Mouse (Mus musculus): ENCODE measurements around the gene Adprh. TPM values are rescaled to one million over a fixed set of nuclear protein-coding genes. Genes with fewer than 3 reads are reported as not detected.

Adprh gene
- polyA plus RNA-seq, 1 experiment from 2014 or later: 128 TPM

DNA sequence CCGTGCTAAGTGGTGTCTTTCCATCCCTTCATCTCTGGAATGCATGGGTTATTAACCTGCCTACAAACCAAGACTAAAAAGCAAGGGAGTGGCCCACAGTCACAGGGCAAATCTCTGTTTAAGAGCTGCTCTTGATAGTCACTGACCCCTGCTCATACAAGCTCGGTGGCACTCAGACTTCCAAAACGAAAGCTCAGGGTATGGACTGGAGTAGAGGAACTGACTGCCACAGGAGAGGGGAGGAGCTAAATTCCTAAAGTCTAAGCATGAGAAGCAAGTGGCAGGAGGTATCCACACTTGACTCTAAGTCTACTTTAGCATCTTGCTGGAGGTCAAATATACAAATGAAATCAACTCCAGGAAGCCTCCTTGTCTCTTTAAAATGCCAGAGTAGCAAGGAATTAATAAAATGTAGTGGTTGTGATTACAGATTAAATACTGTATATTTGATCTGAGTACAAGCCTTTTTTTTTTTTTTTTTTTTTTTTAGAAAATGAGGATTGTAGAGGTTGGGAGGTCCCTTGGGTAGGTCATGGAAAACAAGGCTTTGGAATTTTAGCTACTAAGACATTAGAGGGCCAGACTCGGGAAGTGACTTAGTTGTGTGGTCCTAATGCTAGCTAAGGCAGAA lies 23.3 kb upstream of the Adprh start:
- no peaks in the 10 kb centered on the region for H3K9me3 ChIP-seq
- no peak for ATAC-seq (ENCODE audit: low FRiP score, low read depth)
- H3K36me3 ChIP-seq: no peaks in the 10 kb centered on the region
- WGBS: 54% methylated on average over 4 of the region's 4 CpGs
- H3K4me3 ChIP-seq: peak overlapping the region; percentile 45
- H3K27ac ChIP-seq: 0 out of 2 replicates have a peak overlapping the region, but pooled peaks have one; percentile 34
- H3K4me1 ChIP-seq: 0 out of 2 replicates have a peak, but pooled peaks cover 11% of the 10 kb centered on the region
- 0 out of 2 replicates have a peak overlapping the region, but pooled peaks have one; percentile 55 for H3K9ac ChIP-seq
- H3K4me2 ChIP-seq (replicated peaks): peak overlapping the region; percentile 74
- H3K27me3 ChIP-seq: peaks cover 3% of the 10 kb centered on the region; the same call in 1 of the 2 replicates

- Histone ChIP-seq H3K4me3 (no peak overlapping the region), H3K27ac (no peak overlapping the region), H3K27me3 (no peaks in the 10 kb centered on the region), H3K9me3 (no peaks in the 10 kb centered on the region), H3K4me2 (replicated peaks) (no peak overlapping the region), H3K9ac (no peak overlapping the region), H3K36me3 (no peaks in the 10 kb centered on the region), H3K4me1 (0 out of 2 replicates have a peak, but pooled peaks cover 11% of the 10 kb centered on the region)
- WGBS: 88% methylated on average over 9 of the region's 9 CpGs
- ATAC-seq (ENCODE audit: low FRiP score, low read depth): no peak
Measured at GRCm38 (mm10) chr16:38474677-38475286, 22.3 kb upstream of the Adprh start.

- Histone ChIP-seq H3K4me3 (no peak overlapping the region), H3K27ac (no peak overlapping the region), H3K4me2 (replicated peaks) (no peak overlapping the region), H3K4me1 (0 out of 2 replicates have a peak, but pooled peaks cover 11% of the 10 kb centered on the region), H3K27me3 (no peaks in the 10 kb centered on the region), H3K9me3 (no peaks in the 10 kb centered on the region), H3K9ac (no peak overlapping the region), H3K36me3 (no peaks in the 10 kb centered on the region)
- WGBS: 87% methylated on average over 5 of the region's 5 CpGs
- no peak for ATAC-seq (ENCODE audit: low FRiP score, low read depth)
Measured at GRCm38 (mm10) chr16:38473661-38474060, 21.2 kb upstream of the Adprh start.

DNA sequence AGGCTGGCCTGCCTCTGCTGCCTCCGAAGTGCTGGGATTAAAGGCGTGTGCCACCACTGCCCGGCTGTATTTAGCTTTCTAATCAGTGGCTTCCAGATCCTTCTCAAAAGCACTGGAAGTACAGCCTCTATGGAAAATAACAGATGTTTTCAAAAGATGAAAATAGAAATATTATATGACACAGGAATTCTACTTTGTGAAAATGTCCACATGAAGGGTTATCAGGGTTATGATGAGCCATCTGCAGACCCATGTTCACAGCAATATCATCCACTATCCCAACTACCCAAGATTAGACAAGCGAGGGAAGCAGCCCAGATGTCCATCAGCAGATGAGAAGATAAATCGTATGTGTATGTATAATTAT lies 20.0 kb upstream of the Adprh start:
- no peak overlapping the region for H3K27ac ChIP-seq
- 90% methylated on average over 5 of the region's 5 CpGs for WGBS
- 0 out of 2 replicates have a peak, but pooled peaks cover 11% of the 10 kb centered on the region for H3K4me1 ChIP-seq
- ATAC-seq (ENCODE audit: low FRiP score, low read depth): no peak
- H3K27me3 ChIP-seq: no peaks in the 10 kb centered on the region
- H3K36me3 ChIP-seq: no peaks in the 10 kb centered on the region
- no peak overlapping the region for H3K4me2 ChIP-seq (replicated peaks)
- no peaks in the 10 kb centered on the region for H3K9me3 ChIP-seq
- no peak overlapping the region for H3K4me3 ChIP-seq
- no peak overlapping the region for H3K9ac ChIP-seq

DNA sequence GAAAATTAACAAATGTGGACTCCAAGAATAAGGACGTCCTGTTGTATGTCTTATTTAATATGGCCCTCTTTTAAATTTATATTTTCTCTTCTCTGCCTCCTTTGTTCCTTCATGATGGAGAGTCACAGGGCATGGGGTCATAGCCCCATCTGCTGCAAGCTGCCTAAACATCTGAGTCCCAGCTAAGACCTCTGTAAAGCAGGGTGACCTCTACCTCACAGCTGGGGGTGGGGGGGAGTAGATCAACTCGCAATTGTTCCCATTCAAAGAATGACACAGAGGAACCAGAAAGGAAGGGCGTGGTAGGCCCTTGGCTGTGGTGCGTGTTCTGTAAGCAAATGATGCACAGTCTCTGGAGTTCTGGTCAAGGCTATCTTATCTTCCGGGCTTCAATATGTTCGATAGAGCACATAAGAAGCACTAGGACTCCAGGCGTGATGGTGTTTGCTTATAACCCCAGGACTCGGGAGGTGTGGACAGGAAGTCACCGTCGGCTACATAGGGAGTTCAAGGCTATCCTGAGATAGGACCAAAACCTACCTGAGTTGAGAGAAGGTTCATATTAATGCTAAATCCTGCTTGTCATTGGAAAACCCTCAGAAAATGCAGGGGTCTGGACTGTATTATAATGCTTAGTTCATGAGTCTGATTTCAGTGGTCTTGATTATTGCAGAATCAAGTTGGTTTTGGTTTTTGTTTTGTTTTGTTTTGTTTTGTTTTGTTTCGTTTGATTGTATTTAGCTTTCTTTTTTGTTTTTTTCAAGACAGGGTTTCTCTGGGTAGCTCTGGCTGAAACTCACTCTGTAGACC lies 19.4 kb upstream of the Adprh start:
- Histone ChIP-seq H3K4me2 (replicated peaks) (no peak overlapping the region), H3K9me3 (no peaks in the 10 kb centered on the region), H3K27me3 (no peaks in the 10 kb centered on the region), H3K27ac (no peak overlapping the region), H3K4me3 (no peak overlapping the region), H3K4me1 (0 out of 2 replicates have a peak, but pooled peaks cover 6% of the 10 kb centered on the region), H3K9ac (no peak overlapping the region), H3K36me3 (no peaks in the 10 kb centered on the region)
- ATAC-seq (ENCODE audit: low FRiP score, low read depth): no peak
- 85% methylated on average over 11 of the region's 11 CpGs for WGBS

DNA sequence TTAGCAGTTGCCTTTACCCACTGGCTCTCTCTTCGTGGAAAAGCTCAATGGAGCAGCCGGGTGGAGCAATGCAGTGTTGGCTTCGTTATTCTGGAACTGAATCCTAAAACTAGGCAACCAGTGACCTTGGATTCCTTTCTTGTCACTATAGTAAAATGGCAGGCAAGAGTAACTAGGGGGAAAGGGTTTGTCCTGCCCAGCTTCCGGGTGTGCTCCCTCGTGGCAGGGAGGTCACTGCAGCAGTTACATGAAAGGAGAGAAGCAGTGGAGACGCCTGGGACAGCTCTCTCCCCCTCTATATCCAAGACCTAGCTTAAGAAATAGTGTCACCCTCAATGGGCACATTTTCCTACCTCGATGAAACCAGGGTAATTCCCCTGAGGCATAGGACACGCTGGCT lies 16.9 kb upstream of the Adprh start:
- no peak overlapping the region for H3K4me3 ChIP-seq
- 69% methylated on average over 8 of the region's 8 CpGs for WGBS
- H3K4me1 ChIP-seq: no peaks in the 10 kb centered on the region
- no peaks in the 10 kb centered on the region for H3K27me3 ChIP-seq
- H3K27ac ChIP-seq: no peak overlapping the region
- H3K9ac ChIP-seq: no peak overlapping the region
- H3K4me2 ChIP-seq (replicated peaks): no peak overlapping the region
- ATAC-seq (ENCODE audit: low FRiP score, low read depth): no peak
- no peaks in the 10 kb centered on the region for H3K36me3 ChIP-seq
- no peaks in the 10 kb centered on the region for H3K9me3 ChIP-seq

- Histone ChIP-seq H3K9me3 (no peaks in the 10 kb centered on the region), H3K27ac (no peak overlapping the region), H3K9ac (no peak overlapping the region), H3K4me2 (replicated peaks) (no peak overlapping the region), H3K27me3 (no peaks in the 10 kb centered on the region), H3K4me1 (no peaks in the 10 kb centered on the region), H3K36me3 (no peaks in the 10 kb centered on the region), H3K4me3 (no peak overlapping the region)
- no peak for ATAC-seq (ENCODE audit: low FRiP score, low read depth)
- WGBS: 34% methylated on average over 3 of the region's 3 CpGs
Measured at GRCm38 (mm10) chr16:38468706-38469018, 16.2 kb upstream of the Adprh start.

DNA sequence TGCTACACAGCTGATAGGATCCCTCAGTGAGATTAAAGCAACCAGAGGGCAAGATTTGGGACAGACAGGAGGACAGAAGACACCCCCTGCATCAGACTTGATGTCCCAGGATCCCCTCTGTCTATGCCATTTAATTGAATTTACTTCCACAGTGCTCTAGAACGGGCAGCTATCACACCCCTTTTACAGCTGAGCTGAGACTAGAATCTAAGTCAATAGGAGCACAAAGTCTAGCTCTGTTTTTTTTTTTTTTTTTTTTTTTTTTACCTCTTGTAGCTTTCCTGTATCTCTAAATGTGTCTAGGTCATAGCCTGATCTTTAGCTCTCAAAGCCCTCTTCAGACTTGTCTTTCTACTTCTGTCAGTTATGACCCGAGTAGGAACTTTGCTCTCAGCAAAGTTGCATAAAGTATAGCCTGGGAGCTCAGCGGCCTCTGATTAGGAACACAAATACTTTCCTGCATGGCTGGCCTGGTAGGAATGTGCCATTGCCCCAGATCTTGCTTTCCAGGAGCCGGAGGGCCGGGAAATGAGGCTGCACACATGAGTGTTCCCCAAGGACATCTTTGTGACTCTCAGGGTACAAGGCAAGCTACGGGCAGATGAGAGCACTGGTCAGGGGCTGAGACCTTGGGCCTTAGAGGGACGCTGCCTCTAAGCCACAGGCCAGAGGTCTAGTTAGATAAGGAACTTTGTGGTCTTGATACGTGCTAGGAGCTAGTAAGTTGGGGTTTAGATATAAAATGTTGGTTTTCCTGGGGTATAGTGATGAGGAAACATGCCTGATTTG lies 15.6 kb upstream of the Adprh start:
- no peak for ATAC-seq (ENCODE audit: low FRiP score, low read depth)
- 78% methylated on average over 8 of the region's 8 CpGs for WGBS

GRCm38 (mm10) chr16:38467091-38467916 lies 14.8 kb upstream of the Adprh start:
- H3K27me3 ChIP-seq: no peaks in the 10 kb centered on the region

More for the DNA sequence above, 15.6 kb upstream of the Adprh start:
- Histone ChIP-seq H3K27ac (no peak overlapping the region), H3K27me3 (no peaks in the 10 kb centered on the region), H3K4me1 (no peaks in the 10 kb centered on the region), H3K4me2 (replicated peaks) (no peak overlapping the region), H3K9me3 (no peaks in the 10 kb centered on the region), H3K36me3 (no peaks in the 10 kb centered on the region), H3K4me3 (no peak overlapping the region), H3K9ac (no peak overlapping the region)

GRCm38 (mm10) chr16:38466089-38466488 lies 13.6 kb upstream of the Adprh start:
- ATAC-seq (ENCODE audit: low FRiP score, low read depth): no peak
- no peak overlapping the region for H3K9ac ChIP-seq
- H3K36me3 ChIP-seq: no peaks in the 10 kb centered on the region
- no peak overlapping the region for H3K4me2 ChIP-seq (replicated peaks)
- no peaks in the 10 kb centered on the region for H3K27me3 ChIP-seq
- WGBS: 76% methylated on average over 4 of the region's 4 CpGs
- no peak overlapping the region for H3K27ac ChIP-seq
- H3K4me1 ChIP-seq: no peaks in the 10 kb centered on the region
- no peak overlapping the region for H3K4me3 ChIP-seq
- H3K9me3 ChIP-seq: no peaks in the 10 kb centered on the region

More at GRCm38 (mm10) chr16:38467091-38467916, 14.8 kb upstream of the Adprh start:
- Histone ChIP-seq H3K9ac (no peak overlapping the region), H3K27ac (no peak overlapping the region), H3K4me2 (replicated peaks) (no peak overlapping the region), H3K4me1 (no peaks in the 10 kb centered on the region), H3K4me3 (no peak overlapping the region), H3K36me3 (no peaks in the 10 kb centered on the region), H3K9me3 (no peaks in the 10 kb centered on the region)
- 88% methylated on average over 13 of the region's 13 CpGs for WGBS
- ATAC-seq (ENCODE audit: low FRiP score, low read depth): no peak

- no peaks in the 10 kb centered on the region for H3K36me3 ChIP-seq
- no peak for ATAC-seq (ENCODE audit: low FRiP score, low read depth)
- H3K9ac ChIP-seq: no peak overlapping the region
- WGBS: 91% methylated on average over 5 of the region's 5 CpGs
- H3K27me3 ChIP-seq: no peaks in the 10 kb centered on the region
- no peaks in the 10 kb centered on the region for H3K4me1 ChIP-seq
- H3K4me3 ChIP-seq: no peak overlapping the region
- no peaks in the 10 kb centered on the region for H3K9me3 ChIP-seq
- H3K4me2 ChIP-seq (replicated peaks): no peak overlapping the region
- no peak overlapping the region for H3K27ac ChIP-seq
Measured at GRCm38 (mm10) chr16:38463305-38463704, 10.8 kb upstream of the Adprh start.

Data from limb, embryonic 13.5 days (tissue).